Mouse (Mus musculus): ENCODE results near the gene Plxna3.

- TF ChIP-seq CTCF (IDR thresholded peaks at IDR 0.05; ENCODE audit: insufficient read depth, low read length) (no peak), POLR2A (IDR thresholded peaks at IDR 0.05; ENCODE audit: borderline replicate concordance, extremely low read depth, low read depth, low read length) (peak; percentile 73; the same call in 1 of the 2 replicates)
These were observed 24.6 kb downstream of the Plxna3 start, which contains the start of gene Lage3 for GRCm38 (mm10) chrX:74353467-74353770.
